Mouse (Mus musculus): ENCODE data around the gene Mmp9. TPM values are rescaled to one million over a fixed set of nuclear protein-coding genes. Genes with fewer than 3 reads are reported as not detected.
A peak's percentile ranks its signal among the peaks of the same experiment; 100 is the strongest.

The Mmp9 gene
- polyA plus RNA-seq, 2 experiments from 2014 or later, result 0.78 to 1.4 TPM

DNA sequence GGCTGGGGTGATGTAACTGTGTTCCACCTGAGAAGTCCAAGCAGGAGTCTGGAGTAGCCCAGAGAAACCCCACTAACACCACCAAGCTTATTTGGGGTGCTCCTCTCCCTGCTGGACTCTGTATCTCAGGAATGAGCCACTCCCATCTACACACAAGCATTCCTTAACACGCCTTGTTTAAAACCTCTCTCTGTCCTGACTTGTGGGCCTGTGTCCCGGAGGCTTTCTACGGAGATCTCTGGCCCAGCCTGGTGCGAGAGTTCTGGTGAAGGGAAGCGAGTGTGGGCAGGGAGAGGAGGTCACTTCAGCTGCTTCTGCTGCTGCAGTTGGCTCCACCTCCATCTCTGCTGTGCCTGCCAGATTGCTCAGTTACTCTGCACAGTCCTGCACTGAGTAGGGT, 15.6 kb downstream of the Mmp9 start:
- ATAC-seq, result no peak

DNA sequence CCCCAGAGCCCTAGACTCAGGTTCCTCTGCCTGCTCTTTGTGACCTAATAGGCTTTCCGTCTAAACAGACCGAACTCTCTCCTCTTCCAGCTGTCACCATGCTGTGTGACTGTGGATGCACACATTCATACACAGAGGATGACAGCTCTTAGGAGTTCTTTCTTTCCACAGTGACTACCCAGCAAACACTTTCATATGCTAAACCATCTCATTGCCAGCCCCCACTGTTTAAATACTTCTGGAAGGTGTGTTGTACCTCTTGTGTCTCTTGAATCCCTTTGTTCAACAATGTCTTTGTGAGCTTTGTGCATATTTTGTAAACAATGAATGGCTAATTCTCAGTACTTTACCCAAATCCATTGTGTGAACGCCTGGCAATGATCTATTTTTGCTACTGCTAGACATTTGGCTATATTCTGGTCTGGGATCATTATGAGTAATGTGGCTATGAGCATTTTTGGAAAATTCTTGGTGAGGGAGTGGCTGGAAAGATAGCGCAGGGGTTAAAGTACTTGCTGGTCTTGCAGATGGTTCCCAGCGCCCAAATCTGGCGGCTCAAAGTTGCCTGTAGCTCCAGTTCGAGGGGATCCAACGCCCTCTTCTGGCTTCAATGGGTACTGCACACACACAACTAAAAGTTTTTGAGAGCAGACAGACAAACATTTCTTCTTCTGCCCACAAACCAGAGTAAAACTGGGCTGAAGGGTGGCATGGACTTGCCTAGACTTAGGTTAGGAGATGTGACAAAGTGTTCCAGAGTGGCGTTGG, 17.2 kb downstream of the Mmp9 start:
- ATAC-seq, result no peak

DNA sequence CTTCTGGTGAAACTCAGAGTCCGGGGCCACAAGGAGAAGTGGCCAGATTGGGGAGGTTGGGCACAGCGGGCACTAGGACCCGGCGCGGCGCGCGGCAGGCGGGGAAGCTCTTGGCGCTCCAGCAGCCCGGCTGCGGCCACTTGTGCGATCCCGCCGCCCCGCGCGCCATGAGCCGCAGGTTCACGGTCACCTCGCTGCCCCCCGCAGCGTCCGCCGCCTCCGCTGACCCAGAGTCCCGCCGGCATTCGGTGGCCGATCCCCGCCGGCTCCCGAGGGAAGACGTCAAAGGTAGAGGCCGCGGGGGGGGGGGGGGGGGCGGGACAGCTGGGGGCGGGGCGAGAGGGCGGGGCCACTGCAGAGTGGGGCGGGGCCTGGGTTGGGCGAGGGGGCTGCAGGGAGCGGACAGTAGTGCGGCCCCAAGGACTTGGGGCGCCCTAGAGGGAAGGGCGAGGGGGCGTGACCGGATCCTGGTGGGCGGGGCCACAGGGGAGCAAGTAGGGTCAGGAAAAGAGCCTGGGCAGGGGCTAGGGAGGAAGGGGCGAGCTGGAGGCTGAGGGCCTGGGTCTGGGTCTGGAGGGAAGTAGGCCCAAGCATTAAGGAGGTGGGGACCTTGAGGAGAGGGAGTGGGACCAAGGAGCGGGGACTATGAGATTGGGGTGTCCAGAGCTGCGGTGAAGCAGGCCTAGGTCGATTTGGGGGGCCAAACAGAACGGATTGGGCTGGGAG, 20.3 kb downstream of the Mmp9 start, which contains the start of gene Slc12a5:
Slc12a5 (plus strand) TSS at position 87 of the 726 bp plus-strand sequence.
- ATAC-seq, result no peak

DNA sequence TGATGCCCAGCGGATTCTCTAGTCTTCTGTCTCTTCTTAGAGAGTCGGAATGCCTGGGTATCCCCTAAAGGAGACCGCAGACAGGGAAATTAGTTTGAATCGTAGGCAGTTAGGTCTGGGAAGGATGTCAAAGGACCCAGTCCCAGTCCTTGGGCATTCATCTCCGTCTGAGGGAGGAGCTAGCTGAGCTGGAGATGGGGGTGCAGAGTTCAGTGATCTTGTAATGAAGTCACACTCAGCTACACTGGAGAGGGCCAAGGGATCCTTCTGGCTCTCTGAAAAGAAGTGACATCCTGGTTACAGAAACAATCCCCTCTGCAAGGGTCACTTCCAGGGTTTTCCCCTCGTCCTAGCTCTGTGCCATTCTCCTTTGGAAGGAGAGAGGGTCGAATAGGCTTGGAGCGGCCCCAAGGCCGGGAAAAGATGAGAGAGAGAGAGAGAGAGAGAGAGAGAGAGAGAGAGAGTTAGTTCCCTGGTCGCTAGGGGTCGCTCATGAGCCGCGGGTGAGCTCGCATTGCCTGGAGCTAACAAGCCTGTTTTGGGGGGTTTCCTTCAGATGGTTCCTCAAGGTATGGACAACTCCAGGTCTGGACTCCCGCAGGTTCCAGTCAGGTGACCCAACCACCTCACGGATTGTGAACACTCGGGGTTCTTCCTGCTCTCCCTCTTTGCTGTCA, 21.1 kb downstream of the Mmp9 start:
- peak; percentile 10 for ATAC-seq

DNA sequence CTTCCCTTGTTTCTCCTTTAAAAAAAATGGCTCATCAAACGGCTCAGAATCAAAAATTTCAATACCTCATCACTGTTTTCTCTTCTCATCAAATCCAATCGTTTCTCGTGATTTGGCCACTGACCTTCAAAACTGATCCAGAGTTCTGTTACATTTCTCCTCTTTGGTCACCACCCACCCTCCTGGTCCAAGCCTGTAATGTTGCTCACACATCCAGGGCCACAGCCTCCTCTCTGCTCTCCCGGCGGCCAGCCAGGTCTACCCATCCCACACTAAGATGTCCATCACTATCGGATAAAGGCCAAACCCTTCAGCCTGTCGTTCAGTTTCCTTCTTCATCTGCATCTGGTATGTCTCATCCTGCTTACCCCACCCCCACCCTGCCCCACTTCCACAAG, 21.6 kb downstream of the Mmp9 start:
- no peak for ATAC-seq

DNA sequence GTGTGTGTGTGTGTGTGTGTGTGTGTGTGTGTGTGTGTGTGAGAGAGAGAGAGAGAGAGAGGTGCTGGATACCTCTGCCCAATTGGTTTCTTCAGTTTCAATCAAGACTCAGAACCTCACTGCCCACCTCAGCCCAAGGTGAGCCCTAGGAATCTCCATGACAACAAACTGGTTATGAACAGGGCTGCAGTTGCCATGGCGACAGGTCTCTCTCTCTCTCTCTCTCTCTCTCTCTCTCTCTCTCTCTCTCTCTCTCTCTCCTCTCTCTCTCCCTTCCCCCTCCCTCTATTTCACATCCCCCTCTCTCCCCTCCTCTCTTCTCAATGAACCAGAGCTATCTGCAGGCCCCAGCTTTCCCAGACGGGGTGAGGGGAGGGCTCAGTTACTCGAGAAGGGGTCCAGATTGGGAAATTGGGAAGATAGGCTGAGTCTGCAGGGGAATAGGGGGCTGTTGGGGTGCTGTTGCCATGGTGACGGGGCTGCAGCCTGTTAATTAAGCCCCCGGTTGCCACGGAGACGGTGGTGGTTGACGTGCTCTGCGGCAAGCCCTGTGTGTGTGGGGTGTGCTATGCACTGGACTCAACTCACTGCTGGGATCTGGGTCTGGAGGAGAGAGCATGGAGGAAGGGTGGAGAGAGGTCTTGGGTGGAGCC, 23.8 kb downstream of the Mmp9 start:
- no peak for ATAC-seq

DNA sequence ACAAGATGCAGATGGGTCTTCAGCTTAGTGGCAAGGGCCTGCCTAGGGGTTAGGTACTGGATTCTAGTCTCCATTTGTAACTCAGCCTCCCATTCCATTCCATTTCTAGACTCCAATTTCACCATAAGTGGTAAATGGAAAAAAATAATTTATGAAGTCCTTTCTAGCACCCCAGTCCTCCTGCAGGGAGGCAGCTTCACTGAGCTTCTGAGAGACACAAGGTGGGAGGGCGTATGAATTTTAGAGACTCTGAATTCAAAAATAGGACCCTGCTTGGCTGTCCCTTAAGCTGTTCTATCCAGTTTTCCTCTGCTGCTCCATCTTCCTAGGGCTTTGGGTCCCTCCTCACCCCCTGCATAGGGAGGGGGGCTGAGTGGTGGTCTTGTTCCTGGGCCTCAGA, 24.4 kb downstream of the Mmp9 start:
- ATAC-seq, result no peak

DNA sequence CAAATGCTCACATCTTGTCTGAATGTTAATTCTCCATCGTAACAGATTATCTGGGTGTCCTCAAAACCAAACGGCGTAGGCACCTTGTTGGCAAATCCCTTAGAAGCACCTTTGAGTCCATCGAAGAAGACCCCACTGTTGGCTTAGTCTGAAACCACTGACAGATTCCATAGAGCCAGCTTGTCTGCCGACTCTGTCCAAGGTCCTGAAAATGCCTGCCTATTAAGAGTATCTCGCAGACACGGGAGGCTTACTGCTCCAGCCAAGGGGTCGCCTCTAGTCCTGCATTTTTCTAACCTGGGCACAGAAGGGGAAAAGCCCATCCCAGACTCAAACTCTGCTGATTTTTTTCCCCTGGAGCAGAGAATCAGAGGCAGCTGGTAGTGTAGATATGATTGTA, 25.8 kb downstream of the Mmp9 start:
- ATAC-seq, result no peak

DNA sequence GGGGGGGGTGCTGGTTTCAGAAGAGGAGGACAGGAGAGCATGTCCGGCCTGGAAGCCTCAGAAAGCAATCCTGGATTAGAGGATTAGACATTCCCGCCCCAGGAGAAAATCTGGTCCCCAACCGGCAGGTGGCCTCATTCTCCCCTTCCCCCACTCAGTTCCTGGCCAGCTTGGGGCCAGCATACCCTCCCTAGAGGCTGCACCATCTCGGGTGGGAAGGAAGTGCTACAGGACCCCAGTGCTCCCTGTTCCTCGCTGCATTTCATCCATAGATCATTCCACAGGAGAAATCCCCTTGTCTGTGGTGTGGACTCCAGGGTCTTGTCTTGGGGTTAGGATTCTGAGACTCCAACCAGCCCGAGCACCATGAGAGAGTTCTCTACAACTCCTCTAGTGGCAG, 26.6 kb downstream of the Mmp9 start:
- no peak for ATAC-seq

DNA sequence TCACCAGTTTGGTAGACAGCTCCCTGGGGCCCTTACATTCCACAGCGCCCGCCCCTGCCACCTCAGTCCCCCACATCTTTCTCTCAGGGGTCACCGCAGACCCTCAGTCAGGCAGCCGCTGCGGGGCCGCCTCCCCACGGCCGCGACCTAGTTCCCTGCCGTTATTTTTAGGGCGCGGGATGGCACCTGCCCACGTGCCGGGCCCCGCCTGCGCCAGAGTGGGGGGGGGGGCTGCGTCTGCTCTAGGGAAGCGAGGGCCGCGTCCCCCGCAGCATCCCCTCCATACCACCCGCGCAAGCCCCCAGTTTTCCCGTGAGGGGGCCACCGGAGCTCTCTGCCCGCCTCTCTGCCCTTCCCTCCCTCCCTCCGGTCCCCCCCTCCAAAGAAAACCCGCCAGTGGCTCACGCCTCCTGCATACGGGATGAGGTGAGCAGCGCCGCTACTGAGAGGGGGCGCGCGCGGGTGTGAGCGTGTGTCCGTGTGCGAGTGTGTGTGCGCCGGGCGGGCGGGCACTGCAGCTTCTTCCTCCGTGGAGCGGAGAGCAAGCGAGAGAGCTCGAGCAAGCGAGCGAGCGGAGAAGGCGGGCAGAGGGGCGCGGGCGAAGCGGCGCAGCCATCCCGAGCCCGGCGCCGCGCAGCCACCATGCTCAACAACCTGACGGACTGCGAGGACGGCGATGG, 27.3 kb downstream of the Mmp9 start:
- no peak for ATAC-seq

DNA sequence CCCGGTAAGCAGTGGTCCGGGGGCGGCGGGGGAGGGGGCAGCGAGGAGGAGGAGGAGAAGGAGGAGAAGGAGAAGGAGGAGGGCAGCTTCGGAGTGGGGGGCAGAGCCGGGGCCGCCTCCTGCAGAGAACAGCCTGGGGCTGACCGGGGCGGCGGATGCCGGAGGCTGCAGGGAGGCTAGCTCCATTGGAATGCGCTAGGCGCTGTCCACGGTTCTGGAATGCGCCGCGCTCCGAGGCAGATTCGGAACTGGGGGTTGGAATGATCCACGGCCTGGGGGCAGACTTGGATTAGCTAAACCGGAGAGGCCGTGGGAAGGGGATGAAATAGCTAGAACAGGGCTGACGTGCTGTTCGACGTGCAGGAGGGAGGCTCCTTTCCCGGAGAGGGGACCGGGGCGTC, 27.9 kb downstream of the Mmp9 start:
- no peak for ATAC-seq

DNA sequence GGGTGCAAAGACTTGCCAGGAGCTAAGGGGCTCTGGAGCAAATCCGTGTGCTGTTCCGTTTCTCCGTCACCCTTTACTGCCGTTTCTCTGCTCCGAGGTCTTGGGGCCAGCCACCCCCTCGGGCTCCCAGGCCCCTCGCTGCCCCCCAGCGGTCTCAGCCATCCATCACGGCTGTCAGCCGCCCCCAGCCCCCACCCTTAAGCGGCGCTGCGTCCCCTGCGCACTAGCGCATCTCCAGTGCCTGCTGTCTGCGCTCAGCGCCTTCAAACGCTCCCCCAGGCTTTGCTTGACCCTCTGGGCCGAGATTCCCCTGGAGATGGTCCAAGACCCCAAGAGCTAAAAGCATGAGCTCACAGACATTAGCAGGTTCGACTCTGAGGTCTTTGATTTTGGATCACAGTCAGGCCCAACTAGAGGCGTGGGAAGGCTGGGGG, 28.8 kb downstream of the Mmp9 start:
- ATAC-seq, result no peak

DNA sequence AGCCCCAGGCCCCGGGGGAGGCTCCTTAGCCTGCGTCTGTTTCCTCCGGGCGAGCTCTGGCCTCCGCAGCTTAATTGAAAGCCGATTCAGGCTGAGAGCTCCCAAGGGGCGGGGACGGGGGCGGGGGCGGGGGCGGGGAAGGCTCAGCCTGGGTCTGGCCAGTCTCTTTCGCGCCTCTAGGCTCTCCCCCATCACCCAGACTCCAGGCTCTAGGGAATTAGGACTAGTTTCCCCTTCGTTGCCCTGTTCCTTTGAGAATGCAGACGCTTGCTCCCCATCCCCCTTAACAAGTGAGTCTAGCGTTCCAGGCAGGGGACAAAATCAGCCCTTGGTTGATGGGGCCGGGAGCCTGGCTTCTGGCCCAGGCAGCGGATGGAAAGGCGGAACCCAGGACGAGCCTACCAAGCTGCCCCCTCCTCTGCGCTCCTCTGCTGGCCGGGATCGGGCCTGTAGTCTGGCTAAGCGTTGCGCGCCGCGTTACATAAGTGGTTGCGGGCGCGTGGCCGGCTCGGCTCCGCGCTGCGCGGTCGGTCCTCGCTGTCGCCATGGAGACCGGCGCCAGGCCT, 30.1 kb downstream of the Mmp9 start:
- no peak for ATAC-seq

DNA sequence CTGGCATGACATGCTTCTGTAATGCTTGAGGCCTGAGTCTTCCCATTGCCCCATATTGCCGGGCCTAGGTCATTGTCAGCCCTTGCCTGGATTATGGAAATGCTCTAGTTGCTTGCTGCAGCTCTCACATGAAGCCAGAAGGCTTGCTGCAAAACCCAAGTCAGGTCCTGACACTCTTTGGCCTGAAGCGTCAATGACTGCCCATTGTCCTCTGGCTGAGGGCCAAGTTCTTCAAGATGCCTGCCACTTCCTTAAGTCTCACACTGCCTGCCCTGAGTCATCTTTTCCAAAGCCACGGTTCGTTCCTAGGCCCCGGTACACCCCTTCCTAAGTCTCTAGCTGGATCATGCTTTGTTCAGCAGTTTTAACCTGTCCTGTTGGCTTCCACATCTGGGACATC, 32.1 kb downstream of the Mmp9 start:
- ATAC-seq, result no peak

DNA sequence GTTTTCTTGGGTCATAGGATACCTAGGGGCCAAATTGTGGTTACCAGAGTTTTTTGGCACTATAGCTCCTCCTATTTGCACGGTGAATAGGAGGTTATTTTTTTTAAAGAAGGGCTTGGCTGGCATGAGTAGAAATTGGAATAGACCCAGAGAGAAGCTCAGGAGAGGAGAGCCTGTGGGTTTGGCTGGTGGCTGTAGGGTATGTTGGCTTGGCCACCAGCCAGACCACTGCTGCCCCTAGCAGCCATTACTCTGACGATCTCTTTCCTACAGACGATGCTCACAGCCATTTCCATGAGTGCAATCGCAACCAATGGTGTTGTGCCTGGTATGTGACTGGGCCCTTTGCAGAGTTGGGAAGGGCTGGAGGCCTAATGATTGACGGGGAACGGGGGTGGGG, 35.0 kb downstream of the Mmp9 start:
- ATAC-seq, result no peak

DNA sequence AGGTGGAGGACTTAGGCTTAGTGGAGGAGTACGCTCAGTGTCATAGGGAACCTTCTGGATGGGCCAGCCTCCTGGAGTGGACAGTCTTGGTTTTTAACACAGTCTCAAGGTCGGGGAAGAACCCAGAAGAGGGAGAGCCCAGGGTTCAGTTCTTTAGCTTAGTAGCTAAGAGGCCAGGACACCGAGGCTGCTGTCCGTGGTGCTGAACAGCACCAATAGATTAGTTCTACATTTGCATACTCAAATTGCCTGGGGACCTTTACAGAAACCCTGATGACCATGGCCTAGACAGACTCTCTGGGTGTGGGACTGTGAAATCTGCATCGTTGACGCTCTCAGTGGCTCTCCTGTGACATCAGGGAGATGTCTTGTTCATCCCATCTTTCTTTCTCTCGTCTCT, 39.2 kb downstream of the Mmp9 start:
- no peak for ATAC-seq

DNA sequence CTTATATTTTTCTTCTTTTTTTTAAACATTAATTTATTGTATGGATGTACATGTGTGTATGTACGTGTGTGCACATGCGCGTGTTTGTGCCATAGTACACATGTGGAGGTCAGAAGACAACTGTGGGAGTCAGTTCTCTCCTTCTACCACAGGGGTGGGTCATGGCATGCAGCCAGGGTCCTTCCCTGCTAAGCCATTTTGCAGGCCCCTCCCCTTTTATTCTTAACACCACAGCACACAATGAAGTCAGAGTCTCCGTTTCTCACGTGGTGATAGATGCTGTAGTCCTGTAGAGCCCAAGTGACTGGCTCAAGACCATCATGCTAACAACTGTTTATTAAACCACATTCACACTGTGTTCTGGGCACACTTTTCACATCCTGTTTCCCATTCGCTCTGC, 45.4 kb downstream of the Mmp9 start:
- ATAC-seq, result no peak

DNA sequence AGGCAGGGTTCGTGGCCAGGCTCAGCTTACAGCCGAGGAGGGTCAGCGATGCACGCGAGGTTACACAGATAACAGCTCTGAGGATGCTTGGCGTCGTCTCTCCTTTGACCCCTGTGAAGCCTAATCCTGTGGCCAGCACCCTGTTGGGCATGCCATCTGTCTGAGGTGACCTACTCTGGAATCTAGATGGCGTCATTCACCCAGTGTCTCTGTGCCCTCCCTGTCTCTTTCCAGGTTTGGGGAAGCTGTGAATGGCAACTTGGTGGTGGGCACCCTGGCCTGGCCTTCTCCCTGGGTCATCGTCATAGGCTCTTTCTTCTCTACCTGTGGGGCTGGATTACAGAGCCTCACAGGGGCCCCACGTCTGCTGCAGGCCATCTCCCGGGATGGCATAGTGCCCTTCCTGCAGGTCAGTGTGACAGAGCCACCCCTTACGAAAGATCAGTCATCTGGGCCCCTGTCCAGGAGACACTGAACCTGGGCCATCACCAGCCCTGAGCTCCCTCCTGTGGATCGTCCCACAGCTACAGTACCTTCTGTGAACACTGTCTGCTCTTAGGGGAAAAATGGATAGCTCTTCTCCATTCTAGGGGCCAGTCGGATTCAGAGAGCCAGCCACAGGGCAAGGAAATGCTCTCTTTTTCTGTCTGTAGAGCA, 45.9 kb downstream of the Mmp9 start:
- no peak for ATAC-seq

DNA sequence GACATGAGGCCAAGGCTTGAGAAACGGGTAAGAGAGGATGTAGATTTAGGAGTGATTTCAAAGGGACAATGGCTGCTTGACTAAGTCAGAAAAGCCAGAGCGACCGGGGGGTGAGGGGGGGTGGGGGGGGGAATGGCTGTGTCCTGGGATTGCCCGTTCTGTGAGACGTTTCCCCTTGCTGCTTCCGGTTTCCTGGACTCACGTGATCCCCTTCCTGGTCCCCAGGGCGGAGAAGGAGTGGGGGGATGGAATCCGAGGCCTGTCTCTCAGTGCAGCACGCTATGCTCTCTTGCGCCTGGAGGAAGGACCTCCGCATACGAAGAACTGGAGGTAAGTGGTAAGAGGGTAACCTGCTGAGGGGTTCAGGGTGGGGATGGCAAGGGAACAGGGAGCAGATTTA, 48.2 kb downstream of the Mmp9 start:
- ATAC-seq, result no peak

DNA sequence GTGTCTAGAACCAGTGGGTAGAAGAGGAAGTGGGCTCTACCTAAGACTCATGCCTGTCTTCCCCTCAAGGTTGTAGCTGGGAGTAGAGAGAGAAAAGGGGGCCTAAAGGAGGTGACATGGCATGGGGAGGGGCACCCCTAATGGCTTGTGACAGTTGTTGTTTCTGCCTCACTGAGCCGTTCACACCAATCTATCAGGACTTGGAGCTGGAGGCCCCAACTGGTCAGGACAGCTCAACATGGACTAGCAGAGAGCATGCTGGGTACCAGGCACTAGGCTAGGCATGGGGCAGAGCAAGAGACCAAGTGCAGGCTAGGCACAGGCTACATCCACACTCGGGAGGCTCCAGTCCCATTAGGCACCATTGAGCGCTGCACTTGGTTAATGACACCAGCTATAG, 50.5 kb downstream of the Mmp9 start:
- ATAC-seq, result no peak

DNA sequence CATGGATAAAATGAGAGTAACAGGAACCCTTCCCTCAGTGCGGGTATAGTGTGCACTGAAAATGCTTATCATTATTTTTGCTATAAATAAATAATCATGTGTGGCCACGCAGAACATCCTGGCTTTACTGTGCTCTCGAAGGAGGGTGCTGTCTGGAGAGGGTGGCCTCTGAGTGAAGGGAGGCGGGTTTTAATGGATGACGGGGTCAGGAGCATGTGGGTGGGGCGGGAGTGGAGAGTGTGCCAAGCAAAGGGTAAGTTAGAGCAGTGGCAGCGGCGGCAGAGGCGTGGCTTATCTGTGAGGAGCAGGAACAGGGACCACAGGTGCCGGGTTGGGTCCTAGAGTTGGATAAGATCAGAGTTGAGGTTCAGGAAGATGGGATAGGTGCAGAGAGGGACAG, 51.2 kb downstream of the Mmp9 start:
- no peak for ATAC-seq

DNA sequence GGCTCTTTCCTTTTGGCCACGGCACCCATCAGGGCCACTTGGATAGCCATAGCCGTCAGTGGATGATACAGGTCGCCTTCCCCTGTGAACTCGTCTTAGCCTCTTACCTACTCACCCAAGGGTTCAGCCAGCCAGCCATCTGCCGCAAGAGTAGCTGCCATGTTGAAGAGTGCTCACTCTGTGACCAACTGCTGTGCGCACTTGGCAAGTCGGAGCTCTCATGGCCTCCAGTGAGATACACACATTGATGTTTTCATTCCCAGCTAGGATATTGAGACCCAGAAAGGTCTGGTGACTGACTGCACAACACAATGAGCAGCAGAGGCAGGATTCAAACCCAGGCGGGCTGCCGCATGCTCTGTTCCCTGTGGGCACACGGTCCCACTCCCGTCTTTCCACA, 53.6 kb downstream of the Mmp9 start:
- ATAC-seq, result no peak

Data from activated CD4-positive, CD25-positive, alpha-beta regulatory T cell, adult 4 months (primary cell).